20 mouse cellular contexts compared by ENCODE assay signal in the genomic region with DNA sequence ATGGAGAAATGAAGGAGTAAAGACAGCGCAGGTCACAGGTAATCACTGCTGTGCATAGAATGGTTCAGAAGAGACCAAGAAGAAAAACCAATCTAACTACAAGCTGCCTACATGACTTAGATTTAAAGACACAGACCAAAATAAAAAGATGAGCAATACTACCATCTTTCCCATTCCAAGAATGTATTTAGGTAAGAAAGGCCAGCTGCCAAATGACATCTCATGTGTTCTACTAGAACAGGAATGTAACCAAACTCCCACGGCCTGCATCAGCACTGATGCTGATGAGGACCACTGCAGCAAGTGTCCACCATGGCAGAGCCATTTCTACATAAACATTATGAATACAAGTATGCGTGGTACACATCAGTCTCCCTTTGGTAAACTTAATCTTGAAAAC.
"Had no signal": no experiment of that assay in that cellular context is flagged by ENCODE, and none has a peak within 500 bp of the region (broad histone marks: within the 10 kb centered on the region; RNA-seq: fewer than 3 reads in every experiment).

No protein-coding gene starts in this region.

- DNase-seq: lung, adult 18-20 months; lung, embryonic 14.5 days; lung, postnatal 10 days; lung, postnatal 4 days; midbrain, embryonic 14.5 days; retina, postnatal 1 day; right cerebral cortex, adult 18-20 months; right cerebral cortex, postnatal 25 days; right cerebral cortex, postnatal 4 days; spleen, adult 18-20 months; thymus, adult 2 months; thymus, postnatal 25 days; thymus, postnatal 4 days had no signal

- H3K27ac ChIP-seq: midbrain, embryonic 10.5 days; midbrain, embryonic 12.5 days; neural tube, embryonic 13.5 days; stomach, embryonic 15.5 days; stomach, postnatal 0 days had no signal

- H3K4me3 ChIP-seq: midbrain, embryonic 10.5 days; midbrain, embryonic 12.5 days; myocyte; neural tube, embryonic 13.5 days; neural tube, embryonic 15.5 days; stomach, embryonic 15.5 days had no signal
